Mouse (Mus musculus): ENCODE results near the gene Rdh11.
A peak's percentile ranks its signal among the peaks of the same experiment; 100 is the strongest.

The Rdh11 gene

GRCm38 (mm10) chr12:79139417-79139816, 52.7 kb downstream of the Rdh11 start:
- no peak for DNase-seq (ENCODE audit: low spot score in 2 of 2)

DNA sequence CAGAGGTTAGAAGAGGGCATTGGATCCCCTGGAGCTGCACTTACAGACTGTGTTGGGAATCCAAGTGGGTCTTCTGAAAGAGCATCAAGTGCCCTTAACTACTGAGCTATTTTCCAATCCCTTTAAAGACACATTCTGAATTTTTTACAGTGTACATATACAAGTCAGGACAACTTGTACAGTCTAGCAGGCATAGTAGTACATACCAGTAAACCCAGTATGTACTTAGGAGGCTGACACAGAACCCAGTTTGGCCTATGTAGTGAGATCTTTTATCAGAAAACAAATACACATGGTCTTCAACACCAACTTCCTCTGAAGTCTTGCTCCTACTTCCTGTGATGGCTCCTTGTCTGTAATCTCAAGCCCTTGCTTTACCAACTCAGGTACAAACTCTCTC, 53.1 kb downstream of the Rdh11 start:
- DNase-seq (ENCODE audit: low spot score in 2 of 2), result no peak

DNA sequence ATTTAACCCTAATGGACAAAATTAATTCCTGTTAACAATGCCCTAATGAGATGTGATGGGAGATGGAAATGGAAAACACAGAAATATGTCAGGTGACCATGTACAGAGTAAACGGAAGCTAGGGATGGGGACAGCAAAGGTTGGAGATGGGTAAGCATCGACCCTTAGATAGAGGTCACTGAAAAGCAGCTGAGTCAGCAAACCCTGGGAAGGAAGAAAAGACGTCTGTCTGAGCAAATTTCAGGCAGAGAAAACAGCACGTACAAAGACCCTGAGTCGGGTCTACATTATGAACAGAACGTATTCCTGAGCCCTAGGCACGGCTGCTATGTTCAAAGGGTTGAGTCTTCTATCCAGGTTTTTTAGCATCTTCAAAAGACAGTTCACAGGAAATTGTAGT, 55.1 kb downstream of the Rdh11 start:
- DNase-seq (ENCODE audit: low spot score in 2 of 2), result no peak

- peak in 1 of 2 experiments; percentile 6 for DNase-seq (ENCODE audit: low spot score in 2 of 2)
Observed at GRCm38 (mm10) chr12:79135105-79135504, 57.0 kb downstream of the Rdh11 start.

DNA sequence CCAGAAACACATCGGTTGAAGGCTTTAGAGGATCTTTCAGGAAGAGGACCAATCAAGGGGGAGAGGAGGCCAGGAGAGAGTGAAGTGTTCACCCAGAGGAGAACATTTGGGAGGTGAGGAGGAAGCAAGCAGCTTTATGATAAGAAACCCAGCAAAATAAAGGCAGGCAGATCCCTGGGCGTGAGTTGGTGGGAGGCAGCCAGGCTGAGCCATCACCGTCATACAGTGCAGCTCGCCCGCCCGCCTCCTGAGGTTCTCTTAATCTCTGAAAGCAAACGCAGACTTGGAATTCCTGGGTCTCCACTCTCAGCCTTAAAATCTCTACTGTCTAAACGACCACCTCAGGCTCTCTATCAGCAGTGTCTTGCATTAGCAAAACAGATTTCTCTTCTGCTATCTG, 57.4 kb downstream of the Rdh11 start:
- DNase-seq (ENCODE audit: low spot score in 2 of 2), result peak in 1 of 2 experiments; percentile 5

GRCm38 (mm10) chr12:79131706-79132460, 60.2 kb downstream of the Rdh11 start:
- no peak for DNase-seq (ENCODE audit: low spot score in 2 of 2)

DNA sequence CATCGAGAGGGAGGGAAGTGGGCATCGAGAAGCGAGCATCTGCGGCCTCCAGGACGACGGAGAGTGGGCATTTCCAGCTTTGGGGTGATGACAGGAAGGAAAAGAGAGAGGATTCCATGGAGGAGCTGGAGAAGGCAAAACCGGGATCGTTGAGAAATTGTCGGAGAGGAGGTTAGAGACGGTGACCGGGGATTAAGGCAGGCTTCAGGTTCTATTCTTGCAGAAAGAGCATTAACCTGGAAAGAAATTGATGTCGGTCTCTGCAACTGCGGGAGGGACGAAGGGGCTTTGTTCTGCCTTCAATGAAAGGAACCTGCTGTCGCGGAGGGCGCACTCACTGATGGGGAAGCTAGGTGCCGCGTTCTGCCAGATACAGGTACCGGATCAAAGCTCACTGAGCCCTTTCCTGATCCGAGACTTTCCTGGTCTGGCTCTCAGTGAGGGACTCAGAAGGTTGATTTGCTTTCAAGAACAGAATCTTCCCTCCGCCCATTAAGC, 60.9 kb downstream of the Rdh11 start:
- peak in 1 of 2 experiments; percentile 5 for DNase-seq (ENCODE audit: low spot score in 2 of 2)

GRCm38 (mm10) chr12:79130299-79131177, 61.6 kb downstream of the Rdh11 start, which contains the start of gene Arg2:
TSS of gene Arg2 (plus strand) at chr12:79130777.
- peak; percentile 59 to 61 for DNase-seq (ENCODE audit: low spot score in 2 of 2)

Data from frontal cortex, postnatal 14 days (tissue).